Mouse (Mus musculus) G1E-ER4 (cell line): ENCODE measurements around the gene Megf8. TPM values are rescaled to one million over a fixed set of nuclear protein-coding genes. Genes with fewer than 3 reads are reported as not detected.

Experiments
- GATA1 ChIP-seq: IDR thresholded peaks from one replicate; pipeline ENCODE4 v1.8.0; 2012; ENCODE audit warnings: low read length, inconsistent platforms
- polyA plus RNA-seq: library from polyadenylated mRNA; stranded (reverse); fragments of >175 nt; gene quantifications from 2 replicates; pipeline ENCODE4 v1.2.3, GENCODE M21; 2012

Gene Megf8
- polyA plus RNA-seq, 1 experiment = 36.9 TPM

GRCm38 (mm10) chr7:25286989-25287388 lies 30.0 kb upstream of the Megf8 start:
- TF ChIP-seq GATA1 = no peak

DNA sequence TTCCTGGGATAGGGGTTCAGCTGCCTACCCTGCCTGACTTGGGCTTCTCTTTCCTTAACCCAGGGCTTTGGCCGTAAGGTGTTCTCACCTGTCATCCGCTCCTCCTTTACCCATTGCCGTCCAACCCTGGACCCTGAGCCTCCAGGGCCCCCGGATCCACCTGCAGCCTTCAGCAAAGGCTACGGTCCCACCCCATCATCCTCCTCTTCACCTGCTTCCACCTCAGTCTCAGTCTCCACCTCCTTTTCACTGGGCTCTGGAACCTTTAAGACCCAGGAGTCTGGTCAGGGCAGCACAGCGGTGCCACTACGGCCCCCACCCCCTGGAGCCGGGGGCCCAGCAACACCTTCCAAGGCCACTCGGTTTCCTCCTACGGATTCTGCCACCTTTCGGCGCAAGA lies 29.0 kb upstream of the Megf8 start:
- TF ChIP-seq GATA1 = no peak

DNA sequence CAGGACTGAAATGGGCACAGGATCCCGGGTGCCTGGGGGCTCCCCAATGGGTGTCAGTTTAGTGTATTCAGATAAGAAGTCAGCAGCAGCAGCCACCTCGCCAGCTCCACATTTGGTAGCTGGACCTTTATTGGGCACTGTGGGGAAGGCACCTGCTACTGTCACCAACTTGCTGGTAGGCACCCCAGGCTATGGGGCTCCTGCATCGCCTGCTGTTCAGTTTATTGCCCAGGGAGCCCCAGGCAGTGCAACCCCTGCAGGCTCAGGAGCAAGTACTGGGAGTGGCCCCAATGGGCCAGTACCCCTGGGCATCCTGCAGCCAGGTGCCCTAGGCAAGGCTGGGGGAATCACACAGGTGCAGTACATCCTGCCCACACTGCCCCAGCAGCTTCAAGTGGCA lies 28.2 kb upstream of the Megf8 start:
- no peak for TF ChIP-seq GATA1

- TF ChIP-seq GATA1 = no peak
Observed at GRCm38 (mm10) chr7:25289925-25290324, 27.0 kb upstream of the Megf8 start.

GRCm38 (mm10) chr7:25290463-25290862 lies 26.5 kb upstream of the Megf8 start:
- no peak for TF ChIP-seq GATA1

- TF ChIP-seq GATA1 = no peak
Observed at GRCm38 (mm10) chr7:25290911-25291310, 26.1 kb upstream of the Megf8 start.

DNA sequence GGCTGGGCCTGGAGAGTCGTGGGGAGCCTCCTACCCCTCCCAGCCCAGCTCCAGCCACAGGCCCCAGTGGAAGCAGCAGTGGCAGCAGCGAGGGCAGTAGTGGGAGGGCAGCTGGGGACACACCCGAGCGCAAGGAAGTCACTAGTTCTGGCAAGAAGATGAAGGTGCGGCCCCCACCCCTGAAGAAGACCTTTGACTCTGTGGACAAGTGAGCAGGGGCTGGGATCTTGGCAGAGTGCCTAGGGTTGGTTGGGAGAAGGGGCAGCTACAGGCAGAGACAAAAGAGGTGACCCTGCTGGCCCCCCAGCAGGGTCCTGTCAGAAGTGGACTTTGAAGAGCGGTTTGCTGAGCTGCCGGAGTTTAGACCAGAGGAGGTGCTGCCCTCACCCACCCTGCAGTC lies 24.9 kb upstream of the Megf8 start:
- no peak for TF ChIP-seq GATA1

GRCm38 (mm10) chr7:25293191-25293739 lies 23.7 kb upstream of the Megf8 start:
- TF ChIP-seq GATA1 = no peak

GRCm38 (mm10) chr7:25294495-25294894 lies 22.5 kb upstream of the Megf8 start:
- TF ChIP-seq GATA1 = no peak

- TF ChIP-seq GATA1 = no peak
Observed at GRCm38 (mm10) chr7:25294960-25295722, 21.8 kb upstream of the Megf8 start.

DNA sequence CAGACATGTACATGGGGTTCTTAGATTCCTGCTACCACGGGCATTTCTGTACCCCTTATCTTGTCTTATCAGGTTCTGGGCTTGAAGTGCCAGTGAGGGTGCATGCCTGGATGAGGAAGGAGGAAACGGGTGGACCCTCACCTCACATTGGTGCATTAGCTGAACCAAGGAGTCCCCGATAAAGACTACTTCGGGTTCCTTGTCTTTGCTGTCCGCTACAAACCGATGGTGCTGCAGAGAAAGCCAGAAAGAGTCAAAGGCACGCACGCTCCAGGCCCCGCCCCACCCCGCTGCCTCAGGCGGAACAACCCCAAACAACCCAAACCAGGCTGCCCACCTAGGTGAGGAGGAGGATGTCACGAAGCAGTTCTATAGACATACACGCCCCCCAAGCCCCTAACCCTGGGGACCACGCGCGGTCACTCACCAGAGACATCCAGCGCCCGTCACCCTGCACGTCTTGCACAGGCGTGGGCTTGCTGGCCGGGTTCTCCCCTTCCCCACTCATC lies 20.0 kb upstream of the Megf8 start:
- TF ChIP-seq GATA1 = peak; percentile 54

GRCm38 (mm10) chr7:25297454-25298325 lies 19.3 kb upstream of the Megf8 start, which contains the start of gene Pafah1b3:
Gene Pafah1b3 (minus strand): TSS chr7:25297986.
- no peak for TF ChIP-seq GATA1

- TF ChIP-seq GATA1 = no peak
Observed at GRCm38 (mm10) chr7:25301063-25301462, 15.9 kb upstream of the Megf8 start, which contains the start of gene Prr19. Gene Prr19 (plus strand): TSS chr7:25301411.

DNA sequence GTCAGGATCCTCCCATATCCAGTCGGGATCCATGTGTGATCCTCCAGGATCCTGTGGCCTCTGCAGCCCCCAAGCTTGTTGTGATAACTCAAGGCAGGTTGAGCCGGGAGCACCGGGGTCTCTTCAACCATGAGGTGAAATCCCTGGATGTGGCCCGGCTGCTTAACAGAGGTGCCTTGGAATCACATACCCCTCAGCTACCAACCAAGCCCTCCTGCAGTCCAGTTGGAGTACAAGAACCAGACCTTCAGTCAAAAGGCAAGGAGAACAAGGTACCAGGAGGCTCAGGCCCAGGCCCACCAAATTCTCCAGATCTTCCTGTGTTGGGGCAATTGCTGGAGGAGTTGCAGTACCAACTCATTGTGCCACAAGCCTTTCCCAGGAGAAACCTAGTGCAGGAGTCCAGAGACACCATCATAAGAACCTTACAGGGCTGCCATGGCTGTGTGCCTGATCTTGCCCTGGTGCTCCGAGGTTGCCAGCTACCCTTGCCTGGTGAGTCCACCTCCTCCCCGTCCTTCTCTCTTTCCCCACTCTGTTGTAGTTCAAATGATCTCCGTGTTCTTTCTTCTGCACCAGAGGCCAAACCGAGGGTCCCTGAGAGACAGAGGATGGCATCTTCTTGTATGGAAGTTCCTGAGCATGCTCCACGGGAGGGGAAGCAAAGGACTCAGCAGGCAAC lies 13.8 kb upstream of the Megf8 start:
- TF ChIP-seq GATA1 = no peak

DNA sequence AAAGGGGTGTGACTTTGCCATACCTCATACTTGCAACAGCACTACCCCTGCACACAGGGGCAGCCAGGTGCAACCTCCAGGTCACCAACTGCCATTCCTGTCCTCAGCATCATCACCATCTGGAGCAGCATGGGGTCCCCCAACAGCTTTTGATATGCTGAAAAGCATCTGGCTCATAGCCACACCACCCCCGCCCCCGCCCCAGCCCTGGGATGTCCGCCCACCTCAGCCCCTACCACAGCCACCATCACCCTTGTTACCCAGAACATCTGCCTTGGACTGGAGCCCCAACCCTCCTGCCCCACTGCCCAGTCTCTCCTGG lies 13.3 kb upstream of the Megf8 start:
- TF ChIP-seq GATA1 = no peak

GRCm38 (mm10) chr7:25305481-25305880 lies 11.5 kb upstream of the Megf8 start:
- no peak for TF ChIP-seq GATA1
